Mouse (Mus musculus) CH12.LX (cell line): ENCODE measurements at regions not wholly inside any gene's neighbourhood (a gene's known extent, or its start where the extent isn't known, plus 50 kb on each side); places are given as distances from the start of the nearest gene placed in this dataset.

Experiments used
- DNase-seq: peaks from one replicate; pipeline ENCODE4 v3.0.0-alpha.2; 2013; ENCODE audit errors: extremely low read depth
- H3K27ac ChIP-seq: 2 replicates; pipeline ENCODE4 v1.5.1; 2012; ENCODE audit warnings: low read depth, mild to moderate bottlenecking, control low read depth, moderate library complexity; ENCODE audit not compliant: insufficient read depth
- H3K27me3 ChIP-seq: replicated peaks from 2 replicates; pipeline ENCODE3; 2012; ENCODE audit warnings: inconsistent platforms
- H3K36me3 ChIP-seq, 2 experiments: replicated peaks in 1 of 2; 2 replicates each; pipeline versions ENCODE3 to v1.6.1; 2012; ENCODE audit warnings: inconsistent platforms in 1 of 2, low read length in 1 of 2, mild to moderate bottlenecking in 1 of 2, mixed read lengths in 1 of 2, moderate library complexity in 1 of 2; ENCODE audit not compliant: control insufficient read depth in 1 of 2, insufficient read depth in 1 of 2
- H3K4me1 ChIP-seq, 2 experiments: 2 replicates each; pipeline ENCODE4 v1.6.1; 2012; ENCODE audit warnings: inconsistent platforms in 1 of 2, moderate library complexity in 1 of 2; ENCODE audit not compliant: insufficient read depth in 2 of 2, control insufficient read depth in 1 of 2
- H3K4me2 ChIP-seq: 2 replicates; pipeline ENCODE4 v1.6.1; 2012; ENCODE audit warnings: low read depth, mild to moderate bottlenecking, control low read depth; ENCODE audit not compliant: poor library complexity, insufficient read depth, severe bottlenecking
- H3K4me3 ChIP-seq, 3 experiments: fragments of 150-350 bp in 1 of 3; sonication (generic) in 1 of 3; replicated peaks in 1 of 3; 2 replicates each; pipeline versions ENCODE3 to v1.5.1; 2011 to 2012; ENCODE audit warnings: low read depth in 2 of 3, low read length in 2 of 3, mild to moderate bottlenecking in 2 of 3, moderate library complexity in 2 of 3, control low read depth in 1 of 3, improper control_type of control experiment in 1 of 3, inconsistent platforms in 1 of 3, mixed read lengths in 1 of 3; ENCODE audit not compliant: poor library complexity in 1 of 3
- H3K79me2 ChIP-seq: replicated peaks from 2 replicates; pipeline ENCODE4 v1.6.1; 2012; ENCODE audit warnings: mild to moderate bottlenecking, moderate library complexity; ENCODE audit not compliant: control insufficient read depth, poor library complexity, insufficient read depth, severe bottlenecking; ENCODE audit errors: extremely low read depth
- H3K9ac ChIP-seq: 2 replicates; pipeline ENCODE4 v1.6.1; 2012; ENCODE audit warnings: low read depth, mild to moderate bottlenecking, control low read depth, moderate library complexity; ENCODE audit not compliant: insufficient read depth
- H3K9me3 ChIP-seq: replicated peaks from 2 replicates; pipeline ENCODE3; 2012; ENCODE audit warnings: low read length, inconsistent platforms, mixed read lengths
- BHLHE40 ChIP-seq: IDR thresholded peaks from 2 replicates; pipeline ENCODE4 v1.6.1; 2011; ENCODE audit warnings: mild to moderate bottlenecking, low read depth, low read length, improper control_type of control experiment
- CHD1 ChIP-seq: IDR thresholded peaks from 2 replicates; pipeline ENCODE4 v1.6.1; 2012; ENCODE audit warnings: low read depth, low read length, improper control_type of control experiment, inconsistent platforms
- CHD2 ChIP-seq: IDR thresholded peaks from 2 replicates; pipeline ENCODE4 v1.6.1; 2011; ENCODE audit warnings: low read length, improper control_type of control experiment
- CTCF ChIP-seq, 2 experiments: IDR thresholded peaks in 1 of 2; conservative IDR thresholded peaks in 1 of 2; 2 replicates each; pipeline ENCODE4 v1.5.1; 2011 to 2012; ENCODE audit warnings: low read depth in 2 of 2, low read length in 2 of 2, improper control_type of control experiment in 1 of 2, inconsistent platforms in 1 of 2, mild to moderate bottlenecking in 1 of 2, moderate library complexity in 1 of 2
- HCFC1 ChIP-seq: IDR thresholded peaks from 2 replicates; pipeline ENCODE4 v1.6.1; 2012; ENCODE audit warnings: low read depth, mild to moderate bottlenecking, inconsistent platforms, low read length, improper control_type of control experiment
- KAT2A ChIP-seq: IDR thresholded peaks from 2 replicates; pipeline ENCODE4 v1.6.1; 2012; ENCODE audit warnings: low read length, improper control_type of control experiment, inconsistent platforms; ENCODE audit not compliant: insufficient replicate concordance
- MAX ChIP-seq: IDR thresholded peaks from 2 replicates; pipeline ENCODE4 v1.6.1; 2011; ENCODE audit warnings: low read length, improper control_type of control experiment
- MYC ChIP-seq: IDR thresholded peaks from 2 replicates; pipeline ENCODE4 v1.6.1; 2011; ENCODE audit warnings: low read depth, mild to moderate bottlenecking, improper control_type of control experiment, low read length
- RAD21 ChIP-seq: IDR thresholded peaks from 2 replicates; pipeline ENCODE4 v1.6.1; 2011; ENCODE audit warnings: low read depth, mild to moderate bottlenecking, low read length, improper control_type of control experiment, moderate library complexity
- SIN3A ChIP-seq: IDR thresholded peaks from 2 replicates; pipeline ENCODE4 v1.6.1; 2012; ENCODE audit warnings: low read length, improper control_type of control experiment, inconsistent platforms
- SMC3 ChIP-seq: IDR thresholded peaks from 2 replicates; pipeline ENCODE4 v1.6.1; 2011; ENCODE audit warnings: low read depth, low read length, improper control_type of control experiment
- TBP ChIP-seq: conservative IDR thresholded peaks from 2 replicates; pipeline ENCODE4 v1.6.1; 2011; ENCODE audit warnings: low read depth, low read length, improper control_type of control experiment
- UBTF ChIP-seq: IDR thresholded peaks from 2 replicates; pipeline ENCODE4 v1.6.1; 2012; ENCODE audit warnings: low read depth, mild to moderate bottlenecking, inconsistent platforms, low read length, improper control_type of control experiment, moderate library complexity
- USF1 ChIP-seq: IDR thresholded peaks from 2 replicates; pipeline ENCODE4 v1.6.1; 2014; ENCODE audit warnings: low read depth, mild to moderate bottlenecking, inconsistent platforms, low read length, improper control_type of control experiment
- USF2 ChIP-seq: conservative IDR thresholded peaks from 2 replicates; pipeline ENCODE4 v1.6.1; 2011; ENCODE audit warnings: low read depth, low read length, improper control_type of control experiment
- ZKSCAN1 ChIP-seq: IDR thresholded peaks from 2 replicates; pipeline ENCODE4 v1.6.1; 2012; ENCODE audit warnings: low read depth, inconsistent platforms, low read length, improper control_type of control experiment, borderline replicate concordance
- dilution Hi-C: fragments of 300-500 bp; cut with MboI; formaldehyde crosslinking; loops from 2 replicates; pipeline ENCODE4 v1.14.3; 2020; ENCODE audit warnings: low sequenced_read_pairs; ENCODE audit not compliant: extremely low pct_unique_long_range_greater_than_20kb, extremely low pct_ligation_motif_present
- in situ Hi-C: fragments of 300-500 bp; cut with MboI; formaldehyde crosslinking; loops from 3 replicates; pipeline ENCODE4 v1.14.3; 2019; ENCODE audit warnings: low sequenced_read_pairs, low pct_ligation_motif_present, low pct_unique_long_range_greater_than_20kb, mixed read lengths

DNA sequence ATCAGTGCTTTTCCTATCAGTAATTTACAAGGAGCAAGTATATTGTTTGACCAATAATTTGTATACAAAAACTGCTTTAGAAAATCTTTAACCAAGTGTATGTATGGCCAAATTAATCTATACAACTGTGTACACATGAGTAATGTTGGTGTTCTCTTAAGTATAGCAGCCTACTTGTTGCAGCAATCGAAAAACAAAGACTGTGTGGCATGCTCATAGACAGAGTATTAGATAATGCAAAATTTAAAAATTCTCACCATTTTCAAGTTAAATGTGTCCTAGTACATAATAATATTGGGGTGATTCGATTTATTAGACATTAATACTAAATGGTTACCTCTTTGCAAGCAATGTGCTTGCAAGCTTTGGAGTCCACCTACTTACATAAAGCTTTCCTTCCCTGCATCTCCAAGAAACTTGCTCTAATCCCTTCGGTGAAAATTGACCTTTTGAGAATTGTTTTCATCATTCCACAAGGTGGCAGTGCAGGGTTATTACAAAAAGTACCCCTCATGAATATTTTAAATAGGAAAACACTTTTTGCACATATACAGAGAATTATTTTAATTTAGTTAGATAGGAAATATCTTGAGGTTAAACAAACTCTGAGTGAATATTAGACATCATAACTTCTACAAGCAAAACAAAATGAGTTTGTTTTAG, 423.4 kb upstream of the Tecrl start:
- TF ChIP-seq CTCF (conservative IDR thresholded peaks at IDR 0.05 in 1 of 2, IDR thresholded peaks at IDR 0.05 in 1 of 2; ENCODE audit: low read depth in 2 of 2, low read length in 2 of 2) (peak in 1 of 2 experiments; percentile 22; a peak in 1 of 4 replicates), MAX (no peak), RAD21 (peak; percentile 21), UBTF (no peak), BHLHE40 (no peak), CHD1 (no peak)
- TF ChIP-seq, all 38 proteins: peak for 2
- no peak for DNase-seq

DNA sequence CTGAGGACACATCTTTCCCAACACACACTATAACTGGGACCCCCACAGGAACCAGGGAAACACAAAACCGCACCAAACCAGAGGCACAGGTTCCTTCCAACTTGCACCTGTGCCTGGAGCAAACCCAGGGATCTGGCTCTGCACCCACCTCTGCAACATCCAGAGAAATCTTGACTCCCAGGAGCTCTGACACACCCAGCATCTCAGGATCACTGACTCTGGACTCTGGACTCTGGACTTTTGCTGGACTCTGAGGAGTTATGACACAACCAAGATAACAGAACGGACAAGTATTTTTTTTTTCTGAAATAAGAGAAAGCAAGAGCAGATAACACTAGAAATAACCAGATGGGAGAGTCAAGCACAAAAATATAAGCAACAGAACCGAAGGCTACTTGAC, 386.9 kb upstream of the Tecrl start:
- TF ChIP-seq CTCF (conservative IDR thresholded peaks at IDR 0.05 in 1 of 2, IDR thresholded peaks at IDR 0.05 in 1 of 2; ENCODE audit: low read depth in 2 of 2, low read length in 2 of 2) (no peak), SIN3A (no peak), USF1 (no peak), TBP (no peak), HCFC1 (no peak), RAD21 (no peak), MYC (no peak), SMC3 (no peak), USF2 (no peak), CHD2 (no peak), ZKSCAN1 (no peak), KAT2A (no peak), BHLHE40 (no peak)
- Histone ChIP-seq H3K36me3 (no peaks in the 10 kb centered on the region), H3K4me1 (no peaks in the 10 kb centered on the region), H3K27me3 (no peaks in the 10 kb centered on the region), H3K4me3 (no peak overlapping the region), H3K79me2 (no peaks in the 10 kb centered on the region), H3K9ac (no peak overlapping the region), H3K9me3 (peaks cover 13% of the 10 kb centered on the region), H3K27ac (no peak overlapping the region), H3K4me2 (no peak overlapping the region)
- DNase-seq = no peak
- dilution Hi-C loops (no loop called here), in situ Hi-C loops (no loop called here)

More for the DNA sequence above, 423.4 kb upstream of the Tecrl start:
- no peaks in the 10 kb centered on the region for H3K79me2 ChIP-seq
- peaks cover 11% of the 10 kb centered on the region for H3K9me3 ChIP-seq
- H3K4me3 ChIP-seq = no peak overlapping the region
- no peaks in the 10 kb centered on the region for H3K36me3 ChIP-seq
- in situ Hi-C loops = no loop called here
- H3K4me2 ChIP-seq = no peak overlapping the region
- H3K27me3 ChIP-seq = no peaks in the 10 kb centered on the region
- H3K4me1 ChIP-seq = no peaks in the 10 kb centered on the region
- dilution Hi-C loops = no loop called here
- H3K27ac ChIP-seq = no peak overlapping the region
- no peak overlapping the region for H3K9ac ChIP-seq
